Mouse (Mus musculus) hindbrain, embryonic 12.5 days (tissue): Measurements from ENCODE around the gene Sall2. TPM values are rescaled to one million over a fixed set of nuclear protein-coding genes. Genes with fewer than 3 reads are reported as not detected.
"Not testable (repeated sequence)": the region's sequence is repeated elsewhere in the genome, so short reads cannot be mapped to it uniquely, and the experiment has no call there.

Experiments used
- ATAC-seq: fragments of 200-750 bp; cut with Nextera tagmentation; 2 replicates; pipeline ENCODE4 v1.8.0; 2017; ENCODE audit warnings: moderate TSS enrichment; ENCODE audit not compliant: low FRiP score
- H3K27ac ChIP-seq: fragments of 300-500 bp; sonication (generic); 2 replicates; pipeline ENCODE4 v1.5.1; 2016; ENCODE audit warnings: mild to moderate bottlenecking
- H3K27me3 ChIP-seq: fragments of 300-500 bp; sonication (generic); 2 replicates; pipeline ENCODE4 v1.6.1; 2016; ENCODE audit warnings: mild to moderate bottlenecking
- H3K36me3 ChIP-seq: fragments of 300-500 bp; sonication (generic); 2 replicates; pipeline ENCODE4 v1.6.1; 2016; ENCODE audit warnings: mild to moderate bottlenecking
- H3K4me1 ChIP-seq: fragments of 300-500 bp; sonication (generic); 2 replicates; pipeline ENCODE4 v1.6.1; 2016
- H3K4me2 ChIP-seq: fragments of 300-500 bp; sonication (generic); replicated peaks from 2 replicates; pipeline ENCODE4 v1.6.1; 2016; ENCODE audit warnings: mild to moderate bottlenecking
- H3K4me3 ChIP-seq: fragments of 300-500 bp; sonication (generic); 2 replicates; pipeline ENCODE4 v1.5.1; 2016; ENCODE audit warnings: mild to moderate bottlenecking
- H3K9ac ChIP-seq: fragments of 300-500 bp; sonication (generic); 2 replicates; pipeline ENCODE4 v1.6.1; 2016; ENCODE audit warnings: mild to moderate bottlenecking, moderate library complexity
- H3K9me3 ChIP-seq: fragments of 300-500 bp; sonication (generic); replicated peaks from 2 replicates; pipeline ENCODE4 v1.6.1; 2016; ENCODE audit warnings: mild to moderate bottlenecking
- WGBS: fragments of 180-500 bp; shearing (Covaris S2); methylation state at CpG from one replicate; pipeline ENCODE4 v1.1.7; 2016; 5-methylcytosine and 5-hydroxymethylcytosine counted together
- polyA plus RNA-seq: library from polyadenylated mRNA; unstranded; fragments of >200 nt; fragmentation: Nextera tagmentation; extraction: Ambion mirVana; gene quantifications from 2 replicates; pipeline ENCODE4 v1.2.1, GENCODE M21; 2016

Gene Sall2
- polyA plus RNA-seq, 1 experiment from 2014 or later, result 60.7 TPM

DNA sequence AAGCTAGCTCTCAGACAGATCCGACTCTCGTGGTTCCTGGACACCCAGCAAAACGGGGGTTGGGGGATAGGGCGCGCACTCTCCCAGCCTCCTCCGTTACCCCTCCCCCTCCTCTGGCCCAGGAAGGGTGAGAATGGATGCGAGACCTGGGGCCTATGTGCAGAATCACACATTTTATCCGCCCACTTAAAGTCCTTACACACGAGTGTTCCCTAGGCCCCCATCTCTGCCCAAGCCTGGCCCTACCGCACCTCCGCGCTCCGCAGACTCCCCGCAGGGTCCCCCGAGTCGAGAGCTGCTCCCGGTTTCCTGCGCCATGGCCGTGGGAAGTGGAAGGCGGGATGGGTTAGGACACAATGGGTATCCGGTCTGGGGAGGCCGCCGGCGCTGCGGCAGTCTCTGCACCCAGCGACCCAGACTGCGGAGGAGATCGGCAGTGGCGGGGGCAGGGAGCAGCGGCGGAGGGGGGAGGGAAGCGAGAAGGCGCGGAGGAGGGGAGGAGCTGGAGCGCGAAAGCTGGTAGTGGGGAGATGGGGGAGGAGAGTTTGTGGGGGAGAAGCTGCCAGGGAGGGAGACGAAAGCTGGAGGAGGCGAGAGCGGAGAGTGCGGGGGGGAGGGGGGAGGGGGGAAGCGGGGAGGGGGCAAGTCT, 12.6 kb downstream of the Sall2 start:
- under 1% methylated on average over 35 of the region's 41 CpGs for WGBS
- H3K9ac ChIP-seq, result peak overlapping the region; percentile 95
- peak; percentile 91 for ATAC-seq
- peaks cover 51% of the 10 kb centered on the region for H3K4me1 ChIP-seq
- no peaks in the 10 kb centered on the region for H3K9me3 ChIP-seq
- peaks cover 41% of the 10 kb centered on the region for H3K36me3 ChIP-seq
- peak overlapping the region; percentile 97 for H3K27ac ChIP-seq
- H3K4me2 ChIP-seq, result peak overlapping the region; percentile 84
- H3K4me3 ChIP-seq, result peak overlapping the region; percentile 80
- no peaks in the 10 kb centered on the region for H3K27me3 ChIP-seq

DNA sequence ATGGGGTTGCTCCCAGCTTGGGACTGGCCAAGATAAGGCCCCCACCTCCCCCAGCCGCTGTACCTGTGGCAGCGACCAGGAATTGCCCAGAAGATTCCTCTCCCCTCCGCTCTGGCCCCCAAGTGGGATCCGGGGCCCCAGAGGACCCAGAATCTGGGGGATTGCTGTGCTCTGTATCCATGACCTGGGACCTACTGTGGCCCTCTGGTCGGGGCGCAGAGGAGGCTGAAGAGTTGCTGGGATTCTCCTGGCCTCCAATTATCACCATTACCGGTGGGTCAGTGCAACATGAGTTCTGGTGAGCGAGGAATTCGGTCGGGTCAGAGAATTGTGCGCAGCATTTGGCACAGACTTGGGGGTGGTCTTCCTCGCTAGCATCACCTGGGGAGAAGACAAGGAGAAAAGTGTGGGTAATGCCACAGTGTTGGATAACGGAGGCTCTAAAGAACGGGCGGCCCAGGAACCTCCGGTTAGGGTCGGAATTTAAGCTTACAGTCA, 13.2 kb downstream of the Sall2 start:
- no peaks in the 10 kb centered on the region for H3K27me3 ChIP-seq
- peaks cover 47% of the 10 kb centered on the region for H3K36me3 ChIP-seq
- 8% methylated on average over 17 of the region's 17 CpGs for WGBS
- H3K4me2 ChIP-seq, result peak overlapping the region; percentile 84
- peak; percentile 9; the same call in 1 of the 2 replicates for ATAC-seq
- H3K27ac ChIP-seq, result peak overlapping the region; percentile 97
- no peaks in the 10 kb centered on the region for H3K9me3 ChIP-seq
- H3K4me3 ChIP-seq, result peak overlapping the region; percentile 80
- peaks cover 51% of the 10 kb centered on the region for H3K4me1 ChIP-seq
- H3K9ac ChIP-seq, result peak overlapping the region; percentile 95

DNA sequence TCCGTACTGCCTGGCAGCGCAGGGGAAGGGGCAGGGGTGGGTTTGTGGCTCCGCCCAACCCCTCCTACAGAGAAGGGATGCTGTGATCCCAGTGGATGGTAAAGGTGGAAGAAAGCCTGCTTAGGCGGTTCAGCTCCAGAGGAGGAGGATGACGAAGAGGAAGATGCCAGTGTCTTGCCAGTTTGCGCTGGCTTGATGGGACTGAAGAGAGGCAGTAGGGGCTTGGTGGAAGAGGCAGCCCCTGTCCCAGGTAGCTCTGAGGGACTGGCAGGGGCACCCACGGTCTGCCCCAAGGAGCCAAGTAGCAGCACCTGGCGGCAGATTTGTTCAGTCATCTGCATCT, 13.8 kb downstream of the Sall2 start:
- Histone ChIP-seq H3K9me3 (no peaks in the 10 kb centered on the region), H3K4me3 (peak overlapping the region; percentile 80), H3K4me1 (peaks cover 51% of the 10 kb centered on the region), H3K27me3 (no peaks in the 10 kb centered on the region), H3K27ac (peak overlapping the region; percentile 97), H3K36me3 (peaks cover 47% of the 10 kb centered on the region), H3K9ac (peak overlapping the region; percentile 95), H3K4me2 (peak overlapping the region; percentile 84)
- WGBS, result 36% methylated on average over 7 of the region's 8 CpGs
- no peak for ATAC-seq

GRCm38 (mm10) chr14:52313931-52314807, 14.4 kb downstream of the Sall2 start:
- Histone ChIP-seq H3K4me3 (peak overlapping the region; percentile 80), H3K9me3 (no peaks in the 10 kb centered on the region), H3K4me1 (peaks cover 51% of the 10 kb centered on the region), H3K27ac (peak overlapping the region; percentile 97), H3K9ac (peak overlapping the region; percentile 95), H3K4me2 (peak overlapping the region; percentile 84), H3K36me3 (peaks cover 53% of the 10 kb centered on the region), H3K27me3 (no peaks in the 10 kb centered on the region)
- 86% methylated on average over 26 of the region's 26 CpGs for WGBS
- no peak for ATAC-seq

GRCm38 (mm10) chr14:52310906-52311305, 17.7 kb downstream of the Sall2 start:
- no peaks in the 10 kb centered on the region for H3K9me3 ChIP-seq
- H3K4me2 ChIP-seq, result peak overlapping the region; percentile 84; the same call in 1 of the 2 replicates
- H3K27ac ChIP-seq, result no peak overlapping the region
- no peaks in the 10 kb centered on the region for H3K27me3 ChIP-seq
- peaks cover 58% of the 10 kb centered on the region for H3K36me3 ChIP-seq
- no peak overlapping the region for H3K4me3 ChIP-seq
- ATAC-seq, result no peak
- H3K4me1 ChIP-seq, result peaks cover 44% of the 10 kb centered on the region
- WGBS, result 89% methylated on average over 2 of the region's 2 CpGs
- no peak overlapping the region for H3K9ac ChIP-seq

DNA sequence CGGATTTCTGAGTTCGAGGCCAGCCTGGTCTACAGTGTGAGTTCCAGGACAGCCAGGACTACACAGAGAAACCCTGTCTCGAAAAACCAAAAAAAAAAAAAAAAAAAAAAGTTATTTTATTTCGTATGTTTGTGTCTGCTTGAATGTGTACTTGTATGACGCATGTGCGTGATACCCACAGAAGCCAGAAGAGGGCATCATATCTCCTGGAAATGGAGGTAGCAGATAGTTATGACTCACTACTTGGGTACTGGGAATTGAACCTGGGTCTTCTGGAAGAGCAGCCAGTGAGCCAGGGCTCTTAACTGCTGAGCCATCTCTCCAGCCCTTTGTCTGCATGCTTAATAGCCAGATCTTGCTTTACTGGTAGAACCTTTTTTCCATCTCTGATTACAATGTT, 18.2 kb downstream of the Sall2 start:
- H3K4me3 ChIP-seq, H3K9me3 ChIP-seq, H3K27me3 ChIP-seq, ATAC-seq, H3K4me2 ChIP-seq, H3K27ac ChIP-seq, H3K9ac ChIP-seq: not testable (repeated sequence)
- Histone ChIP-seq H3K36me3 (peaks cover 58% of the 10 kb centered on the region), H3K4me1 (peaks cover 43% of the 10 kb centered on the region)
- 90% methylated on average over 6 of the region's 6 CpGs for WGBS

DNA sequence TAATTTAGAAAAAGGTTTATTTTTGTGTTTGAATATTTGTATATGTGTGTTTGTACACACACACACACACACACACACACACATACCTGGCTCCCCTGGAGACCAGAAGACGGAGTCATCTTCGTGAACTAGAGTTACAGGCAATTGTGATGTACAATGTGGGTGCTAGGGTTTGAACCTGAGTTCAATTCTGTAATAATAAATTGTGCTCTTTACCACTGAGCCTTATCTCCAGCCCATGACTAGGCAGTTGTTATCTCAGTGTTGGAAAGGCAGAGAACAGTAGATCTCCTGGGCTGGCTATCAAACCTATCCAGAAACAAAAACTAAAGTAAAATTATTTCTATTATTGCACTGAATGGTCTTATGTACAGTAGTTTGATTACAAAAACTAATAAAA, 22.5 kb downstream of the Sall2 start:
- ATAC-seq, result no peak
- Histone ChIP-seq H3K4me3 (no peak overlapping the region), H3K27me3 (no peaks in the 10 kb centered on the region), H3K27ac (no peak overlapping the region), H3K4me2 (no peak overlapping the region), H3K9me3 (no peaks in the 10 kb centered on the region), H3K36me3 (peaks cover 20% of the 10 kb centered on the region), H3K4me1 (peaks cover 7% of the 10 kb centered on the region), H3K9ac (no peak overlapping the region)
- WGBS, result 98% methylated on average over 2 of the region's 2 CpGs

GRCm38 (mm10) chr14:52304644-52305271, 23.8 kb downstream of the Sall2 start, which contains the start of gene Mettl3:
Gene Mettl3 (minus strand): TSS chr14:52305128.
- Histone ChIP-seq H3K4me2 (peak within 1 kb of the TSS; percentile 77), H3K9ac (peak within 1 kb of the TSS; percentile 82), H3K9me3 (no peaks in the 10 kb centered on the region), H3K36me3 (peaks cover 19% of the 10 kb centered on the region), H3K27ac (peak within 1 kb of the TSS; percentile 96), H3K27me3 (no peaks in the 10 kb centered on the region), H3K4me3 (peak within 1 kb of the TSS; percentile 74), H3K4me1 (peaks cover 5% of the 10 kb centered on the region)
- under 1% methylated on average over 45 of the region's 46 CpGs for WGBS
- peak; percentile 96 for ATAC-seq

DNA sequence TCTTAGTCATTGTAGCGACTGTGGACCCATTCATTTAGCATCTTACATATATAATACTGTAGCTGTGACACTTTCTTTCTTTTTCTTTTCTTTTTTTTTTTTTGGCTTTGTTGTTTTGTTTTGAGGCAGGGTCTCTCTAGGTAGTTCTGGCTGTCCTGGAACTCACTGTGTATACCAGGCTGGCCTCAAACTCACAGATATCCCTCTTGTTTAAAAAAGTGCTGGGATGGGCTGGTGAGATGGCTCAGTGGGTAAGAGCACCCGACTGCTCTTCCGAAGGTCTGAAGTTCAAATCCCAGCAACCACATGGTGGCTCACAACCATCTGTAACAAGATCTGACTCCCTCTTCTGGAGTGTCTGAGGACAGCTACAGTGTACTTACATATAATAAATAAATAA, 25.0 kb downstream of the Sall2 start:
- not testable (repeated sequence) for H3K9ac ChIP-seq, H3K4me1 ChIP-seq, H3K4me3 ChIP-seq, H3K9me3 ChIP-seq, ATAC-seq, H3K27ac ChIP-seq, H3K27me3 ChIP-seq
- peak overlapping the region; percentile 77; the same call in 1 of the 2 replicates for H3K4me2 ChIP-seq
- H3K36me3 ChIP-seq, result peaks cover 18% of the 10 kb centered on the region
- WGBS, result 87% methylated on average over 3 of the region's 3 CpGs

GRCm38 (mm10) chr14:52295558-52296264, 32.9 kb downstream of the Sall2 start:
- ATAC-seq, result peak; percentile 66
- Histone ChIP-seq H3K36me3 (peaks cover 88% of the 10 kb centered on the region), H3K27me3 (no peaks in the 10 kb centered on the region)

GRCm38 (mm10) chr14:52284191-52284590, 44.4 kb downstream of the Sall2 start:
- Histone ChIP-seq H3K4me2 (no peak overlapping the region), H3K4me1 (peaks cover 8% of the 10 kb centered on the region), H3K4me3 (no peak overlapping the region), H3K9me3 (no peaks in the 10 kb centered on the region), H3K36me3 (peaks cover 37% of the 10 kb centered on the region), H3K9ac (no peak overlapping the region), H3K27ac (no peak overlapping the region), H3K27me3 (no peaks in the 10 kb centered on the region)
- no peak for ATAC-seq
- 93% methylated on average over 3 of the region's 3 CpGs for WGBS

More at GRCm38 (mm10) chr14:52295558-52296264, 32.9 kb downstream of the Sall2 start:
- WGBS, result 71% methylated on average over 6 of the region's 6 CpGs
- no peak overlapping the region for H3K27ac ChIP-seq
- no peak overlapping the region for H3K4me3 ChIP-seq
- no peak overlapping the region for H3K4me2 ChIP-seq
- no peaks in the 10 kb centered on the region for H3K9me3 ChIP-seq
- H3K9ac ChIP-seq, result no peak overlapping the region
- H3K4me1 ChIP-seq, result no peaks in the 10 kb centered on the region
